Mouse (Mus musculus): ENCODE results near the gene Pdzk1ip1. TPM values are rescaled to one million over a fixed set of nuclear protein-coding genes. Genes with fewer than 3 reads are reported as not detected.

Pdzk1ip1 gene
- polyA plus RNA-seq, 1 experiment from 2014 or later = 13.3 TPM

DNA sequence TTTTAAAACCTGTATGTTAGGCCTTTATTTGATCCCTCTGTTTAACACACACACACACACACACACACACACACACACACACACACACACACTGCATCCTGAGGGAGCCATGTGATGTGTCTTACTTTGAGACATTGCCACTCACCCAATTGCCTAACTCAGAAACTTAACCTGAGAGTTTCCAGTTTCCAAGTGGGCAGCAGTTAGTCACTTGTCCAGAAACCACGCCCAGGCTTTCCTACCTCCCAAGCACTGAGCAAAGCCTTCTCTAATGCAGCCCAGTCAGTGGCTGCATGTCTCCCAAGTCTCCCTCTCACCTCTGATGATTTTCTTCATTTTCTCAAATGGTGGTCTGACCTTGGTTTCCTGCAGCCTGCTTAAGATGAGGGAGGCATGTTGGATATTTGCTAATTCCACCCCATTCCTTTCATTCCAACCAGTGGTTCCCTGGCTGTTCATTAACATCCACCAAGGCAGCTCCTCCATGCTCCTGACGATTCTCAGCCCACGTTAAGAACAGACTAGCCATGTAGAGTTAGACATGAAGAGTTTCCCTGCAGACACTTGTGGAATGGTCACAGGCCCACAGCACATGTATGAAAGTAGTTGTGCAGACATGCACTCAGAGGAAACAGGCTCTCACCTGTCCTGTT, 1.6 kb upstream of the Pdzk1ip1 start:
- Histone ChIP-seq H3K9ac (no peak overlapping the region), H3K4me3 (ENCODE audit: low read depth, low read length) (no peak overlapping the region), H3K36me3 (ENCODE audit: insufficient read depth) (no peaks in the 10 kb centered on the region), H3K27me3 (ENCODE audit: insufficient read depth, low read length) (no peaks in the 10 kb centered on the region), H3K4me2 (no peak overlapping the region; the same call in 1 of the 2 replicates), H3K27ac (ENCODE audit: low read depth) (peak overlapping the region; percentile 42; the same call in 1 of the 2 replicates), H3K9me3 (ENCODE audit: low read depth, low read length) (no peaks in the 10 kb centered on the region), H3K4me1 (ENCODE audit: insufficient read depth) (0 out of 2 replicates have a peak, but pooled peaks cover 3% of the 10 kb centered on the region)
- TF ChIP-seq CTCF (IDR thresholded peaks at IDR 0.05; ENCODE audit: low read depth) = no peak
- 40% methylated on average over 3 of the region's 3 CpGs for WGBS
- DNase-seq = peak; percentile 32
- ATAC-seq (ENCODE audit: insufficient read depth) = peak; percentile 8; the same call in 1 of the 2 replicates

DNA sequence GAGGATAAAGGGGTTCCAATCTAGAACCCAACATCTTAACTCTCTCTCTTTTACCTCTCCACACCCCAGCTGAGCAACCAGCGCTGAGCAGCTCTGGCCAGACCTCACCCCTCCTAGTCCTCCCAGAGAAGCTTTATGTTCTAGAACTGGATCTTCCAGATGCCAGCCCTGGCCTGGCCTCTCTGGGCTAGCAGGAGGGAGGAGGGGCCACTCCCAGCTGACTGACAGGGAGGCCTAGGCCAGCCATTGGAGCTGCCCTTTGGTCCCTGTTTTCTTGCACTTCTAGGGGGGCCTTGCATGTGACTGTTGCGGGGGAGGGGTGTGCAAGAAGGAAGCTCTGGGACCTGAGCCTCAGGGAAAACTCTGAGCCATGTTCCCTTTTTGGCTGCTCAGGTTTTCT, 2.1 kb downstream of the Pdzk1ip1 start:
- Histone ChIP-seq H3K27ac (ENCODE audit: low read depth) (no peak overlapping the region), H3K4me2 (no peak overlapping the region), H3K9ac (no peak overlapping the region), H3K4me1 (ENCODE audit: insufficient read depth) (0 out of 2 replicates have a peak, but pooled peaks cover 3% of the 10 kb centered on the region), H3K9me3 (ENCODE audit: low read depth, low read length) (no peaks in the 10 kb centered on the region), H3K4me3 (ENCODE audit: low read depth, low read length) (no peak overlapping the region), H3K27me3 (ENCODE audit: insufficient read depth, low read length) (0 out of 2 replicates have a peak, but pooled peaks cover 2% of the 10 kb centered on the region), H3K36me3 (ENCODE audit: insufficient read depth) (no peaks in the 10 kb centered on the region)
- ATAC-seq (ENCODE audit: insufficient read depth) = no peak
- WGBS = 53% methylated on average over 2 of the region's 2 CpGs
- DNase-seq = no peak
- no peak for TF ChIP-seq CTCF (IDR thresholded peaks at IDR 0.05; ENCODE audit: low read depth)

DNA sequence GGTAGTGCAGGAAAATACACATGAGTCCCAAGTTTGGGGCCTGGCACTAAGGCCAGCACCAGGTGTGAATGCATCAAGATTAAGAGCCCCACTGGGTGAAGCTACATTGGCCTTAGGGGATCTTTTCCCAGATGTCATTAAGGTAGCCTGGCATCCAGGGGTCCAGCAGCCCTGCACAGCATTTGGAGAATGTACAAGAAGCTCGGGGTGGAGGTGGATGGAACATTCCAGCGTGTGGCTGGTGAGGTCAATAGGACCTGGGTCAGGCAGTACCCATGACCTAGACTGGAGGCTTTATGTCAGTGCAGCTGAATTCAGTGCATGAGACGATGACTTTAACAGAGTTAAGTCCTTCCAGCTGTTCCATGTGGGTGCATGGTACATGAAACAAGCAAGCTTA, 3.3 kb downstream of the Pdzk1ip1 start:
- no peak overlapping the region for H3K27ac ChIP-seq (ENCODE audit: low read depth)
- no peak for TF ChIP-seq CTCF (IDR thresholded peaks at IDR 0.05; ENCODE audit: low read depth)
- WGBS = 74% methylated on average over 3 of the region's 3 CpGs
- no peak overlapping the region for H3K9ac ChIP-seq
- no peak for DNase-seq
- peaks cover 12% of the 10 kb centered on the region; the same call in 1 of the 2 replicates for H3K27me3 ChIP-seq (ENCODE audit: insufficient read depth, low read length)
- ATAC-seq (ENCODE audit: insufficient read depth) = no peak
- no peak overlapping the region for H3K4me3 ChIP-seq (ENCODE audit: low read depth, low read length)
- H3K4me2 ChIP-seq = no peak overlapping the region
- H3K4me1 ChIP-seq (ENCODE audit: insufficient read depth) = peaks cover 6% of the 10 kb centered on the region
- no peaks in the 10 kb centered on the region for H3K36me3 ChIP-seq (ENCODE audit: insufficient read depth)
- no peaks in the 10 kb centered on the region for H3K9me3 ChIP-seq (ENCODE audit: low read depth, low read length)

DNA sequence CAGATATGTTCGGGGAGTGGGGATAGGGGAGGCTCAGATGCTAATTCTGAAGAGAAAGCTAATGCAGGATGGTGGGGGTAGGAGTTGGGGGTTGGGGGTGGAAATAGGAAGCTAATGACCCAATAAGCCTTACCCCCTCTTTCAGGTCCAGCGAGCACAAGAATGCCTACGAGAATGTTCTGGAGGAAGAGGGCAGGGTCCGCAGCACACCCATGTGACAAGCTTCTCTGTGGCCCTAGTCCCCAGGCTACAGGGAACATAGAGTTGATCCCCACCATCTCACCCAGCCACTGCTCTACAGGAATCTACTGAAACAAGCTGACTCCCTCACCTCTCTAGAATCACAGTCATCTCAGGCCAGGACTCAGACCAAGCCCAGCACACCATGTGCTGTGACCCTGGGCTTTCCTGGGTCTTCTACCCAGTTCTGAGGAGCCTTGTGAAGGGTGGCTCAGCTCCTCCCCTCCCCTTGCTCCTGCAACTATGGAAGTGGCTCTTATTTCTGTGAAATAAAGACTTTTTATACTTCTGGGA, 4.9 kb downstream of the Pdzk1ip1 start:
- Histone ChIP-seq H3K9me3 (ENCODE audit: low read depth, low read length) (no peaks in the 10 kb centered on the region), H3K4me2 (no peak overlapping the region), H3K4me1 (ENCODE audit: insufficient read depth) (peaks cover 8% of the 10 kb centered on the region), H3K9ac (no peak overlapping the region), H3K27me3 (ENCODE audit: insufficient read depth, low read length) (peaks cover 12% of the 10 kb centered on the region; the same call in 1 of the 2 replicates), H3K27ac (ENCODE audit: low read depth) (no peak overlapping the region), H3K36me3 (ENCODE audit: insufficient read depth) (no peaks in the 10 kb centered on the region), H3K4me3 (ENCODE audit: low read depth, low read length) (no peak overlapping the region)
- 83% methylated on average over 4 of the region's 4 CpGs for WGBS
- DNase-seq (no peak), ATAC-seq (ENCODE audit: insufficient read depth) (no peak)
- no peak for TF ChIP-seq CTCF (IDR thresholded peaks at IDR 0.05; ENCODE audit: low read depth)

DNA sequence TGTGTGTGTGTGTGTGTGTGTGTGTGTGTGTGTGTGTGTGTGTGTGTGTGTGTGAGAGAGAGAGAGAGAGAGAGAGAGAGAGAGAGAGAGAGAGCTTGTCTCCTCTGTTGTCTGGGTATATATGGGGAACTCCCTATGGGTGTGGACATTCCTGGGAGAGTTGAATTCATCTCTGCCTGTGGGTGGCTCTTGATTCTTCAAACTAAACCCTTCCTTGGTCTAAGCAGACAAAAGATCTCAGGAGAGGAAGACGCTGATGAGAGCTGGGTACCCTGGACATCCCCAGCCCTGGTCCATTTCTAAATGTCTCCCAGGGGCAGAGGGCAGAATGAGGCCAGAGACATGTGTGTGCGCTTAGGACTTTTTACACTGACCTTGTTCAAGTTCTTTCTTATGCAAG, 5.5 kb downstream of the Pdzk1ip1 start:
- H3K9me3 ChIP-seq (ENCODE audit: low read depth, low read length) = no peaks in the 10 kb centered on the region
- no peak for DNase-seq
- peaks cover 12% of the 10 kb centered on the region; the same call in 1 of the 2 replicates for H3K27me3 ChIP-seq (ENCODE audit: insufficient read depth, low read length)
- no peaks in the 10 kb centered on the region for H3K36me3 ChIP-seq (ENCODE audit: insufficient read depth)
- ATAC-seq (ENCODE audit: insufficient read depth) = no peak
- no peak overlapping the region for H3K27ac ChIP-seq (ENCODE audit: low read depth)
- no peak for TF ChIP-seq CTCF (IDR thresholded peaks at IDR 0.05; ENCODE audit: low read depth)
- H3K4me2 ChIP-seq = no peak overlapping the region
- WGBS = 65% methylated on average over 2 of the region's 2 CpGs
- peaks cover 6% of the 10 kb centered on the region for H3K4me1 ChIP-seq (ENCODE audit: insufficient read depth)
- no peak overlapping the region for H3K9ac ChIP-seq
- H3K4me3 ChIP-seq (ENCODE audit: low read depth, low read length) = no peak overlapping the region

DNA sequence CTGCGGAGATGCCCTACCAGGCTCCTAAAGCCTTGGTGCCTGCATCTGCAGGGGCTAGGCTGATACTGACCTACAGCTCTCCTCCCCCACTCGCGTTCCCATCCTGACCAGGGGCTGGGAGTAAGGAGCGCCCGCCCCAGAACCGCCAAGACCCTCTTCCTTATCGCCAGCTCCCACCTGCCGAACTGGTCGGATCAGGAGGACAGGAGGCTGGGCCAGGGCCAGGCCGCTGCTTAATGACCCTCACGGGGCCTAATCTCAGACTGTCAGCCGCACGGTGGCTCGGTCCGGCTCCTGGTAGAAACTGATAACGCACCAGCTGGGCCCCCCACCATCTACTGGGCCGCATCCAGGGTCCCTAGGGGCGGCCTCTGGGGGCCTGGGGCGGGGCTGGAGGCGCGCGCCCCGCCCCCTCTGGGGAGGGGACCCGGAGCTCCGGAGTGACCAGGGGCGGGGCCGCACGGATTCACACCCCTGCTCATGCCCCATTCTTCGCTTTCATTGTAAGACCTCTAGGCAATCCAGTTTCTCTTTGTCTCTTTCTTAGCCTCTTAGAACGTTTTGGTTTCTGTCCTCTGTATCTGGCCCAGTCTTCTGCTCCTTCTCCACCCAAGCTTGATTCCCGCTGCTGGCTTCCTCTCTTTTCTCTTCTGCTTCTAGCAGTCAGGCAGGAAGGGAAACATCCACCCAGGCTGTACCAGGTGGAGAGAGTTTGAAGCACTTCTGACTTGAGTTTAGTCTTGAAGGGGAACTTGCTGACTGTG, 7.3 kb downstream of the Pdzk1ip1 start:
- peak; percentile 78 for ATAC-seq (ENCODE audit: insufficient read depth)
- under 1% methylated on average over 28 of the region's 31 CpGs for WGBS
- Histone ChIP-seq H3K4me1 (ENCODE audit: insufficient read depth) (peaks cover 6% of the 10 kb centered on the region), H3K27ac (ENCODE audit: low read depth) (peak overlapping the region; percentile 73), H3K9ac (peak overlapping the region; percentile 42; the same call in 1 of the 2 replicates), H3K4me3 (ENCODE audit: low read depth, low read length) (peak overlapping the region; percentile 32), H3K27me3 (ENCODE audit: insufficient read depth, low read length) (peaks cover 12% of the 10 kb centered on the region; the same call in 1 of the 2 replicates), H3K4me2 (peak overlapping the region; percentile 75), H3K9me3 (ENCODE audit: low read depth, low read length) (no peaks in the 10 kb centered on the region), H3K36me3 (ENCODE audit: insufficient read depth) (no peaks in the 10 kb centered on the region)
- no peak for TF ChIP-seq CTCF (IDR thresholded peaks at IDR 0.05; ENCODE audit: low read depth)
- peak; percentile 60 for DNase-seq
